Mouse (Mus musculus) cerebellum, postnatal 25 days (tissue): Measurements from ENCODE around the gene Olfr820.
"Not testable (repeated sequence)": the region's sequence is repeated elsewhere in the genome, so short reads cannot be mapped to it uniquely, and the experiment has no call there.

Source experiments
- DNase-seq, 2 experiments: peaks; one replicate each; pipeline ENCODE4 v3.0.0; 2021; ENCODE audit warnings: mixed read lengths in 2 of 2

Olfr820 gene

GRCm38 (mm10) chr10:130012321-130012720 is at the start of gene Olfr820:
Gene Olfr820 (plus strand): TSS chr10:130012621.
- no peak for DNase-seq

GRCm38 (mm10) chr10:129966232-129966631 is 46.2 kb upstream of the Olfr820 start:
- DNase-seq, result not testable (repeated sequence)

- DNase-seq, result not testable (repeated sequence)
Observed at GRCm38 (mm10) chr10:129967166-129967565, 45.3 kb upstream of the Olfr820 start, which contains the start of gene Olfr819. Gene Olfr819 (minus strand): TSS chr10:129967266.

GRCm38 (mm10) chr10:129972994-129973393 is 39.4 kb upstream of the Olfr820 start:
- not testable (repeated sequence) for DNase-seq

GRCm38 (mm10) chr10:129976040-129976439 is 36.4 kb upstream of the Olfr820 start, which contains the start of gene Olfr247:
Gene Olfr247 (minus strand): TSS chr10:129976140.
- DNase-seq, result not testable (repeated sequence)

- not testable (repeated sequence) for DNase-seq
Observed at GRCm38 (mm10) chr10:129981867-129982266, 30.6 kb upstream of the Olfr820 start.

- not testable (repeated sequence) for DNase-seq
Observed at GRCm38 (mm10) chr10:129984962-129985361, 27.5 kb upstream of the Olfr820 start, which contains the start of gene Gm10310. Gene Gm10310 (minus strand): TSS chr10:129985062.

- not testable (repeated sequence) for DNase-seq
Observed at GRCm38 (mm10) chr10:130004104-130004503, 8.3 kb upstream of the Olfr820 start.

GRCm38 (mm10) chr10:130005366-130005765 is 7.1 kb upstream of the Olfr820 start:
- not testable (repeated sequence) for DNase-seq

GRCm38 (mm10) chr10:130030048-130030447 is 17.6 kb downstream of the Olfr820 start, which contains the start of gene Olfr821:
Gene Olfr821 (plus strand): TSS chr10:130030348.
- DNase-seq, result no peak

- DNase-seq, result no peak
Observed at GRCm38 (mm10) chr10:130037096-130037495, 24.7 kb downstream of the Olfr820 start.
